Mouse (Mus musculus) C2C12 (cell line): ENCODE data around the gene Hip1.

Experiments
- CTCF ChIP-seq: IDR thresholded peaks from one replicate; pipeline ENCODE4 v1.5.1; 2011; ENCODE audit not compliant: control insufficient read depth, insufficient read depth, insufficient read length
- MAX ChIP-seq: IDR thresholded peaks from one replicate; pipeline ENCODE4 v1.6.1; 2011; ENCODE audit warnings: mild to moderate bottlenecking, control low read depth
- MYOD1 ChIP-seq: IDR thresholded peaks from one replicate; pipeline ENCODE4 v1.6.1; 2011; ENCODE audit warnings: low read depth; ENCODE audit not compliant: control insufficient read depth, insufficient read length

DNA sequence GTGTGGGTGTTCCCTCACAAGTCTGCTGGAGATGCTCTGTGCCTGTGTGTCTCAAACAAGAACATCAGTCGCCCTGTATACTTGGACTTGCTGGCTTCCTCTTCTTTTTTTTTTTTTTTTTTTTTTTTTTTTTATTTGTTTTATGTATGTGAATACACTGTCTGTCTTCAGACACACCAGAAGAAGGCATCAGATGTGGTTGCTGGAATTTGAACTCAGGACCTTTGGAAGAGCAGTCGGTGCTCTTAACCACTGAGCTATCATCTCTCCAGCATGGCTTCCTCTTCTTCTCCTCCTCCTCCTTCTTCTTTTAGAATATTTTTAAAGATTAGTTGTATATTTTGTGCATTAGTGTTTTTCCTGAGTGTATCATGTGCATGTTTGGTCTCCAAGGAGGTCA, 187.4 kb downstream of the Hip1 start:
- TF ChIP-seq MYOD1 (no peak), MAX (no peak), CTCF (no peak)
